Mouse (Mus musculus) telencephalon, adult 2 months (tissue): Measurements from ENCODE around the gene Gm44805.
A peak's percentile ranks its signal among the peaks of the same experiment; 100 is the strongest.

Source experiments
- DNase-seq: peaks from one replicate; pipeline ENCODE4 v3.0.0-alpha.2; 2011; ENCODE audit warnings: low read depth, low spot score

Gm44805 gene

DNA sequence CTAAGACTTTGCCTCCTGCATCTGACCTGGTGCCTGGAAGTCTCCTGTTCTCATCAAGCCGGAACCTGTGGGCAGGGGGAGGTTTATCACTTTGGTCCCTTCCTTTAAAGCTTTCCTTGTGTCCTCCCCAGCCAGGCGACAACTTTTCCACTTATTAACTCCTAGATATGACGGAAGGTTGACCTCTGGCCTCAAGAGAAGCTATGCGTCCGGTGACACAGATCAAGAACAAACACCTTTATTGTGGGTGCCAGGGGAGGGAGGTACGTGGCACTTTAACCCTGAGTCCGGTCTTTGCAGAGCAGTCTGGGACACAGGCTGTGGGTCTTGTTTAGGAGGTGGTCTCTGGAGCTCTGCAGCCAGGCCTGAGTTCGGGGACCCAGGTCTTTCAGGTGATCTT is 3.4 kb downstream of the Gm44805 start, which contains the start of gene Apoc2:
Gene Apoc2 (minus strand): TSS at position 70 of the 400 bp plus-strand sequence.
- DNase-seq, result no peak

DNA sequence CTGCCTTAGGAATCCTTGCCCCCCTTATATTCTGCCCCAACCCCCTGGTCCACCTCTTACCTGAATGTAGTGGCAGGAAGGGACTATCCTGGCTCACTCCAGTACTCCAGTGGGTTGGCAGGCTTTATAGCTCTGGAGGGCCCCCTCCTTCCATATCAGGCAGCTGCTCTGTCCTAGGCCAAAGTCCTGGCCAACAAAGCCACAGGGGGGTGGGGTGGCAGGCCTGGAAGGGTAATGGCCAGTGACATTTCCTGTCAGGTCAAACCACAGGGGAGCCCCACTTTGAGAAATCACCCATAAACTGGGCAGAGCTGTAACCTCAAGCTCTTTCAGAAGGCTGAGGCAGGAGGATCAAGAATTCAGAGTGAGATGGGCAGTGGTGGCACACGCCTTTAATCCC is 4.6 kb downstream of the Gm44805 start:
- DNase-seq, result no peak

DNA sequence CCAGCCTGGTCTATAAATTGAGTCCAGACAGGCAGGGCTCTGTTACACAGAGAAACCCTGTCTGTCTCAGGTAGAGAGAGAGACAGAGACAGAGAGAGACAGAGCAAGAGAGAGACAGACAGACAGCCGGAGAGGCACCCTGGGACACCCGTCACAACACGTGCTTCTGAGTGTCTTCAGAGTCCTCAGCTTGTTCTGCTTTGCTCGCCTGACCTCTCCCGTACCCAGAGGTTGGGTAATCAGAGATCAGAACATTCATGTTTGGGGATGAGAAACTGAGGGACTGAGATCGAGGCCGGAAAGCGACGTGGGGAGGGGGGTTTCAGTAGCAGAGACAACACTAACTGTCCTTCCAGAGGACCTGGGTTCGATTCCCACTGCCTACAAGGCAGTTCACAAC is 5.4 kb downstream of the Gm44805 start:
- DNase-seq, result no peak

DNA sequence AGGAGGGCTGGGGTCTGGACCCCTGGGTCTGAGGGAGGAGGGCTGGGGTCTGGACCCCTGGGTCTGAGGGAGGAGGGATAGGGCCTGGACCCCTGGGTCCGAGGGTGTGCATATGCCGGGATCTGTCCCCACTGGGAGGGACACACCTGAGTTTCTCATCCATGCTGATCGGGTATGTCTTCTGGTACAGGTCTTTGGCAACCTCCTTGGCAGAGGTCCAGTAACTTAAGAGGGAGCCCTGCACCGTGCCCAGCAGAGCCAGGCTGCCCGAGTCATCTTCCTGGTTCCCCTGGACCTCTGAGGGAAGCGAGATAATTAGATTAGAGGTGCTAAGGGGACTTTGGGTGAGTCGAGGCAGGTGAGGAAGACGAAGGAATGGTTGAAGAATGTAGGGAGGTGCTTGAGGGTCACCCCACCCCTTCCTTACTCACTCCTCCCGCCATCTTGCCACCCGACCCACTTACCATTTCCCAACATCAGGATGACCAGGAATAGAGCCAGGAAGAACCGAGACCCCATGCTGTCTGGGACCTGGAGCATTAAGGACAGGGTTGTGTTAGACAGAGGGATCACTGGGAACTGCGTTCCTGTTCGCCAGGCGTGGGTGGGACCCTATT is 8.0 kb downstream of the Gm44805 start:
- DNase-seq, result no peak

DNA sequence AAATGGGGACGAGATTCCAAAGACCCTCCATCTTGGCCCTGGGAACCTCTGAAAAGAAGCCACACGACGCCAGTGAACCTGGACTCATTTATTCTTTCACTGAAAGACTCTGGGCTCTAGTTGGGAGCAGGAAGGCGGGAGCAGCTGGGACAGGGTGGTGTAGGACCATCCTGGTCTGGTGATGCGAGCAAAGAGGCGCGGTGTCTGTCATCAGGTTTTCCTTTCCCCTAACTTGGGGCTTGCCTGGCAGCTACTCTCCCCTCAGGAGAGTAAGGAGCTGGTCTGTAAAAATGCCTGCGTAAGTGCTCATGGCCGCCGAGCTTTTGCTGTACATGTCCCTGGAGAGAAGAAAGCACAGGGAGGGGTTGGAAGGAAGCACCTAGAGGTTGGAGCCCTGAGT is 9.7 kb downstream of the Gm44805 start:
- no peak for DNase-seq

DNA sequence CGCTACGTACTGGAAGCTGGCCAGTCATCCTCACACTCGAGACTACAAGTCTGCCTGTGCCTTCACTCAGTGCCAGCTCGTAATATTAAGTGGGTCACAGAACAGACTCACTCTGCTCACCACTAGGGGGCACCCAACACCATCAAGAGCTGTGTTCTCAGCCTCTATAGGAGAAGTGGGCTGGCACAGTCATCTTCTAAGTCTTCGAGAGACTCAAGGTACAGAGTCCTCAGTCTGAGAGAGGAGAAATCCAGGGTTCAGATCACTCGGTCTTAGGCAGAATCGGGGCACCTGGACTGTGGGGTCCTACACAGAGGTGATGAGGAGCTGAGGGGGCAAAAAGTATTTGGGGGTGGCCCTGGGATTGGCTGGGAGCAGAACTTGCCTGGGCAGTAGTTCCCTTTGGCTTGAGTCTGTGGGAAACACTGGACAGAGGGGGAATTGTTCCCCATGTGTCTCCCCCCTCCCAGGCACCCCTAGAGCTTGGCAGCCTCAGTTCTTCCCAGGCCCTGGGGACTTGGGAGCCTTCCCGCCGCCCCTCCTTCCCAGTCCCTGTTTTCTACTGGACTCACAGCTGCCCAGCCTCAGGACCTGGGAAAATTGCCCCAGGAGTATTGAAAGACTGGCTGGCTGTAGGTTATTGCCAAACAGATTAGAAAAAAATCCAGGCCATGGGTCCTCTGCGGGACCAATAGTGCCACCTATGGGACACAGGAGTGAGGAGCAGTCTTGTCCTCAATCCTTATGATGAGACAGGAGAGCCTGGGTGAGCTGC is 12.1 kb downstream of the Gm44805 start:
- DNase-seq, result peak; percentile 84

DNA sequence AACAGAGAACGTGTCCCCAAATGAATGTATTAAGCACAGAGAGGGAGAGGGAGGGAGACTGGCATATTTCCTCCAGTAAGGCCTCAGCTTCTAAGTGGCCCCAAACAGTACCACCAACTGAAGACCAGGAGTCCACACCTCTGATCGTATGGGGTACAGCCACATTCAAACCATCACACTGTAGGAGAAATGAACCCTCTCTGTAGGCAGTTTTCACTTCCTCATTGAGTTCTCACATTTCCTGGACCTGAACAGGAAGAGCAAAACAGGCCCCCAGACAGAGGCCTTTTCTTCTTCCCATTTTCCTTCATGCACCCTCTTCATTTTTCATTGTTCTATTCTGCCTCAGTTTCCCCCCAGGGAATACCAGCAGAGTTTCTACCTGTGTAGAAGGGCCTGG is 13.8 kb downstream of the Gm44805 start:
- no peak for DNase-seq

DNA sequence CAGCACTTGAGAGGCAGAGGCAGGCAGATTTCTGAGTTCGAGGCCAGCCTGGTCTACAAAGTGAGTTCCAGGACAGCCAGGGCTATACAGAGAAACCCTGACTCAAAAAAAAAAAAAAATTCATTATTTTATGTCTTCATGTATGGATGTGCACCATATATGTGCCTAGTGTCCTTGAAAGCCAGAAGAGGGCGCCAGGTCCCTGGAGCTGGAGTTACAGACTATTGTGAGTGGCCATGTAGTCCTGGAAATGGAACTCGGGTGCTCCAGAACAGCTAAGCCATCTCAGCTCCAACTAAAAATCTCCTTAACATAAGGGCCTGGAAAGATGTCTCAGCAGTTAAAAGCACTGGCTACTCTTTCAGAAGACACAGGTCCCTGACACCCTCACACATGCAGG is 14.5 kb downstream of the Gm44805 start:
- DNase-seq, result no peak

DNA sequence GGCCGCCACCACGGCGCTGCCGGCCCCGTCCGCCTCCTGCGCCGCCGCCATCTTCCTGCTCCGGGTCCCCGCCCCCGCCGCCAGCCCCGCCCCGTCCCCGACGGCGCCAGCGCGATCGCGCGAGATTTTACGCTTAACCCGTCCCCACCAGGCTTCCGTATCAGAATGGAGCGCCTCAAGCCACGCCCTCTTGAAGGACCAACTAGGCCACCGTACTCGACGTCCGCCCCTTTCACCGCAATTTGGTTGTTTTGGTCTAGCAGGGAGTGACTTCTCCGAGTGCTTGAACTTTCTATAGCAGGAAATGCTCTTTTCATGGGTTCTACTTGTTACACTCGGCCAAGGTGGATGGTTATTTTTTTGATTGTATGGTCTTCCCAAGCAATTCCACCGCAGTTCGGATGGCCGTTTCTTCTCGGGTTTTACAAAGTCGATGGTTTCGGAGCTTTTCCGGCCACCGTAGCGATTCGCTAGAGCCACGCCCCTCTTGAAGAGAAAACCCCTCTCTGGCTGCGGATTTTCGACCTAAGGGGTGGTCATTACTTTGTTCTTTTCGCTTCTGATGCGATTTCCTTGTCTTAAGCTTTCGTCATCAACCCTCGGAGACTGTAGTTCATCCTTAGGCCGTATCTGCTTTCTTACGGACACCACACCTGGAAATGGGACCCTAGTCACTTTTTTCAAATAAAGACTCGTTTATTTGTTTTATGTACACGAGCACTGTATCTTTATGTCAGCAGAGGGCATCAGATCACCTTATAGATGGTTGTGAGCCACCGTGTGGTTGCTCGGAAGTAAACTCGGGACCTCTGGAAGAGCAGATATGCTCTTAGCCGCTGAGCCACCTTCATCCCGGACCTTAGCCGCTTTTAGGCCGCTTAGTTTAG is 16.0 kb downstream of the Gm44805 start, which contains the start of gene Clptm1:
Gene Clptm1 (minus strand): TSS at position 79 of the 887 bp plus-strand sequence.
- DNase-seq, result peak; percentile 98

DNA sequence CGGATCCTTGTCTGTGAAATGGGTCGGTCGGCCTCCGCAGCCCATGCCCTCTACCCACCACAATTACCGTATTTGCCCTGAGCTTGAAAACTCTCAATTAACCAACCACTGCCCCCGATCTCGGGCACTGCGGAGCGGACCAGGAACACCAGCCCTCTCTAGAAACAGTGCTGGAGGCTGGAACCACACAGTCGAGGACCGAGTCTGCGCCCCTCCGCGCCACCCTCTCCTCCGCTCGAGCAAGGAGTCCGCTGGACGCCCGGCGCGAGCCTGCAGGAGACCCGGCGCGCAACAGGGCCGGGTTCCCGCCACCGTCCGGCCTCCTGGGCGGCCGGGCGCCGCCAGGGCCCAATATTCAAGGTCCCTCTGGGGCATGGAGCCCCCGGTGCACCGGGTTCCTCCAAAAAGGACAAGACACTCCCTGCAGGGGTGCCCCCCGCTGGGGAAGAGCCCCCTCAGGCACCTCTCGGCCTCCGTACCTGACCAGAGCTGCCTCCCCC is 16.7 kb downstream of the Gm44805 start:
- DNase-seq, result no peak

DNA sequence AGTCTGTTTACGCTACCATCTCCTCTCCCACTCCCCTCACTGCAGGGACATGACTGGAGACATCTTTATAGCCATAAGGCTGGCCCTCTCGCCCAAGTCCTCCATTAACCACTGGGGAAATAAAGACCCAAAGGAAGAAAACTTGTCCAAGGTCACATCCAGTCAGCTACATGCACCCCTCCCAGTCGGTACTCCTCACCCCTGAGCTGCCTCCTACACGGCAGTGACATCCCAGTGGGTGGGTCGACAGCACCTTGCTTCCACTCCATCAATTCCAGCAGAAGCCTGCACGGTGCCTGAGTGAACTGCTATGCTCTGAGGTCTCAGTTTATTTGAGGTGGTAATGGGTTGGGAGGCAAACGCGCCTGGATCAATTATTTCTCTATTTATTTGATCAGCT is 17.3 kb downstream of the Gm44805 start:
- no peak for DNase-seq

DNA sequence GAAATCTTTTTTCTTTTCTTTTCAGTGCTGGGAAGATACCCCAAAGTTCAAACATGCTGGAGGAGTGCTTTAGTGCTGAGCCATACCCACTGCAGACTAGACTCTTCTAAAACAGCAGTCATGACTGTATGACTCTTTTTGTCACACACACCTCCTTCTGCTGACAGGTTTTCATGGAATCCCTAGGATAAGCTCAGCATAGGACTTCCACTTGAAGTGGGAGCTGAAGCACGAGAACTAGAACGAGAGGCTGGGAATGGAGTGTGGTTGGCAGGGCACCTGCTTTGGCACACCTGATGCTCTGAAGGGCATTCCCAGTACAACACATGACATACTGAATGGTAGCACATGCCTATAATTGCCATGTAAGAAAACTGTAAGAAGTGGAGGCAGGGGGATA is 28.6 kb downstream of the Gm44805 start:
- DNase-seq, result no peak

DNA sequence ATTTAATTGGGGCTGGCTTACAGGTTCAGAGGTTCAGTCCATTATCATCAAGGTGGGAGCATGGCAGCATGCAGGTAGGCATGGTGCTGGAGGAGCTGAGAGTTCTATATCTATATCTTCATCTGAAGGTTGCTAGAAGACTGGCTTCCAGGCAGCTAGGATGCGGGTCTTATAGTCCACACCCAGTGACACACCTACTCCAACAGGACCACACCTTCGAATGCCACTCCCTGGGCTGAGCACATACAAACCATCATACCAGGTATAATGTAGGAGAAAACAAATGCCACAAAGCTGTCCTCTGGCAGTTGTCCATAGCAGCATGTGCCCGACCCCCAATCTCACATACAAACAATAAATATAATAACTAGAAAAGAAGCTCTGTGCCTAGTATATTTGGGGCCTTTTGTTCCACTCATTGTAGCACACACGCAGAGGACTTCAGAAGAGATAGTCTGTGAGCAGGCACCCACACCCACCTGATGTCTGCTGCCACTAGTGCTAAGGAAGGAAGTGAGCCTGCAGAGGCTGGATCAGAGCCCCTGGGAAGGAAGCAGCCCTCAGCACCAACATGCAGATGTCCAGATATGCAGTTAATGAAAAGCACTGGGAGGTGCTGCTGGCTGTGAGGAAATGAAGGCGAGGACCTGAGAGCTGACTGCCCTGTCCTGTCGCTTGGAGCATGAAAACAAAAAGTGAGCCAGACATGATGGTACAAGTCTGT is 30.0 kb downstream of the Gm44805 start:
- DNase-seq, result no peak

DNA sequence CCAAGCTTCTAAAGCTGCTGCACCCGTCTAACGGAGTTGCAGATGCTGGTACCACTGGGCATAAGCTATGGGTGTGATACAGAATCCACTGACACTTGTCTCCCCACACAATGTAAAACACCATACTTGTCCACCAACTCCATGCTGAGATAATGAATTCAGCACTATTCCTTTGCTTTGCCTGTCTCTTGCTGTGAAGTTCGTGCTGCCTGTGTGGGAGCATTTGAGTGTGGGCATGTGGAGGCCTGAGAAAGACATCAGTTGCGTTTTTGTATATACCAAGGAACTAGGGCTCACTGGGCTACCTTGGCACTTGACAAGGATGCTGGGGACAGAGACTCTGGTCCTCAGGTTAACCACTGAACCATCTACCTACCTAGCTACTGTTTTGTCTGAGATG is 40.0 kb downstream of the Gm44805 start:
- peak; percentile 44 for DNase-seq

DNA sequence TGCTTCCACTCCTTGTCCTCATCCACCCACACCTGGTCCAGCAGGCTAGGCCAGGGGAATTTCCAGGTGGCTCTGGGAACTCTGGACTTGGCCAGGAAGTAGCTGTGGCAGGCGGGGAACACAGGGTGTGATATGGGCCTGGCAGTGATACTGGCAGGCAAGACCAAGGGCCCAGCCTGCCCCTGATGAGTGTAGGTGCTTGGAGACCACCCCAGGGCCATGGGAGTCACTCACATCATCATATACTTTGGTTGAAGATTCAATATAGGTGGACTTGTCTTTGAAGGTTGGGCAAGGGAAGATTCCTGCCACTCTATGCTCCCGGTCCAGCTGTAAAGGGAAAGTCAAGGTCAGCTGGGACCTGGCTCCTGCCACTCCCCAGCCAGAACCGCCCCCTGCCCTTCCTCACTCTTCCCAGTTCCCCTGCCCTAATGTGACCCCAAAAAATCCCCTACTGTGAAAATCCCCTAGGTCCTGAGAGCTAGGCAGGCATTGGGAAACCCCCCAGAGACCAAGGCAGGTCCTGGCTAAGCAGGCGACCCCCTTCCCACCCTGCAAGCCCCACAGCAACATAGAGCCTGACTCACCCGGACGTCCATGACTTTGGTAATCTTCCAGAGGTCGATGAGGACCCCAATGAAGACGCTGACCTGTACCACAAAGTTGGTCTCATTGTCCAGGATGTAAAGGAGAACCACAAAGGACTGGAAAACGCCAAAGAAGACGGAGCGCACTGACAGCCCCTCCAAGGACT is 46.0 kb downstream of the Gm44805 start:
- DNase-seq, result no peak

DNA sequence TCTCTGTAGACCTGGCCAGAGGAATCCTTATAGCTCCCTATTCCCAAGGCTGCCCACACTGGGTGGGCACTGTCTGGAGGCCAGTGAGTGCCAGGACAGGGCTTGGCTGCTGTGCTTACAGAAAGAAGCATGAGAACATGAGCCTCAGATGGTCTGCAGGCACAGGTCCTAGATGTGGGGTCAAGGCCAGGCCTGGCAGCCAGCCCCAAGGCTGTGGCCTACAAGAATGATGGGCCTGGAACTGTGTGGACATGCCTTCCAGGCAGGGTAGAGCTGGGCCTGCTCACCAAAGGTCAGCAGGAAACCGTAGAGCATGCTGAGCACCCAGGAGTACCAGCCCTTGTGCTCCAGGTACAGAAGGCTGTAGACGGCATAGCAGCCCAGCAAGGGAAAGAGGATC is 46.6 kb downstream of the Gm44805 start:
- DNase-seq, result no peak

DNA sequence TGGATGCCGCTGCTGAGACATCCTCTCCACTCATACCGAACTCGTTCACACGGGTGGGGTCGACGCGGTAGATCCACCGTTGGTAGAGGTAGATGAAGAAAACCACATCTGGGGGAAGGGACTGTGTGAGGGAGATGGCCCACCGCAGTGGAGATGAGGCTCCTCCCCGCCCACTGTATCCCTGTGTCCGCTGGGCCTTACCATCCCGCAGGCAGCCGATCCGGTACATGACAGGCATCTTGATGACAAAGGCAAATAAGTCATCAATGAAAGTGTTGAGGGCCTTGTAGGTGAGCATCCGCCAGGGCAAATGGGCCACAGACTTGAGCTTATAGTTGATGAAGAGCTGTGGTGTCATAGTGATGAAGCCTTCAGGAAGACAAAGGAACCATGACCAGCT is 47.4 kb downstream of the Gm44805 start:
- DNase-seq, result no peak

DNA sequence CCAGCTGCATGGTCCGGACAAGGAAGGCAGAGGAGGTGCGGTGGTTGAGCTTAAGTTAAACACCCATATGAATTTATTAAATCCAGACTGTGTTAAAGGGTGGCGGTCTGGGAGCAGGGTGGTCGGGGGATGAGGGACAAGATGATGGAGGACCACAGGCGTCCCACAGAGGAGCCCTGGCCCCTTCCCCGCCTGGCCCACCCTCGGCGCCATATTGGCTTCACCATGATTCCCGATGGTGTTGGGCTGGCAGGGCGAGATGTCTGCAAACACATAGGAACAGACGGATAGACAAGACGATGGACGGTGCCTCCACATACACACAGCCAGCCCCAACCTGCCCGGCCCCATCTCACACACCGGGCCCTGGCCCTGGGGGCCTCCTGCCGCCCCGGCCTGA is 48.0 kb downstream of the Gm44805 start:
- no peak for DNase-seq

DNA sequence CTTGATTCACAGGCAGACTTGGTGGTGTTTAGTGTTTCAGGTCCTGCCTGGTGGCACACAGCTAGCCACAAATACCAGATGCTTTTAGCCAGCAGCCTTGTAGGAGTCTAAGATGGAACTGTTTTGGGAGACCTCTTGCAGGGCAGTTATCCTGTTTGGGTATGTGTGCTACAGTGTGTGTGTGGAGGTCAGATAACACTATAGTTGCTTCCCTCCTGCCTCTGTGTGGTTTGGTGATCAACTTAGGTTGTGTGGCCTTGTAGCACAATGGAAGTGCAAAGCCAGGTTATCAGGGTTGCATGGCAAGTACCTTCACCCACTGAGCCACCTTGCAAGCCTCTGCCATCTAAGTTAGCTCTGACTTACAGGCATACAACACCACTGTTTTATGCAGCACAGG is 48.5 kb downstream of the Gm44805 start:
- no peak for DNase-seq

DNA sequence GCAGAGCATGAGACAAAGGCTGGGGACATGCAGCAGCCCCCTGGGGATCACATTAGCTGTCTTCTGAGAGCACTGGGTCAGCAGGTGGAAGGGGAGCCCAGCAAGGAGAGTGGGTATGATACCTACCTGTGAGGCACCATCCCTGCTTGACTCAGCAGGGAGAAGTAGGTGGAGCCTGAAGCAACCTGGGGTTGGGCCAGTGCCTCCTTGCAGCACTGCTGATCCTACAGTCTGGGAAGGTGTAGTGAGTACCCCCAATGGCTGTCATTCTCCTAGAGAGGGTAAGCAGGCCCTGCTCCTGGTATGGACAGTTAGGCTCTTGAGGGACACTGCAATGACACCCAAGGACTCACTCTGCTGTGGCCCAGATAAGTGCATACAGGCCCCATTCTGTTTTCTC is 48.9 kb downstream of the Gm44805 start:
- no peak for DNase-seq

DNA sequence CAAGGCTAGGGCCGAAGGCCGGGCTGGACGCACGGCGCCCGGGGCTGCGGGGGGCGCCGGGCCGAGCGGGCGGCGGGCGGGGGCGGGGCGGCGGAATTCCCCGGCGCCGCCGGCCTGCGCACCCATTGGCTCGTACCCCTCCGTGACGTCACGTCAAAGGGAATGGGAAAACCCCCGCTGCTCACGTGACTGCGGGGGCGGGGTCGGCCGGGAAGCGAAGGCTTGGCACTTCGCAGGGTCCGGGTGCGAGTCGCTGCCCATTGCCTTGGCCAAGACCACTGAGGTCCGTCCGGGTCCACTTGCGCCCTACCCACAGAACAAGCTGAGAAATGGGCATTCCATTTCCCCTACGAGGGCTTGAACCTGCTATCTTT is 51.9 kb downstream of the Gm44805 start, which contains the start of gene Relb:
Gene Relb (minus strand): TSS at position 78 of the 374 bp plus-strand sequence.
- peak; percentile 36 for DNase-seq
